Mouse (Mus musculus): ENCODE results near the gene 1700023F06Rik. TPM values are rescaled to one million over a fixed set of nuclear protein-coding genes. Genes with fewer than 3 reads are reported as not detected.
"Not testable (repeated sequence)": the region's sequence is repeated elsewhere in the genome, so short reads cannot be mapped to it uniquely, and the experiment has no call there.

1700023F06Rik gene
- polyA plus RNA-seq, 1 experiment: 0.43 TPM

DNA sequence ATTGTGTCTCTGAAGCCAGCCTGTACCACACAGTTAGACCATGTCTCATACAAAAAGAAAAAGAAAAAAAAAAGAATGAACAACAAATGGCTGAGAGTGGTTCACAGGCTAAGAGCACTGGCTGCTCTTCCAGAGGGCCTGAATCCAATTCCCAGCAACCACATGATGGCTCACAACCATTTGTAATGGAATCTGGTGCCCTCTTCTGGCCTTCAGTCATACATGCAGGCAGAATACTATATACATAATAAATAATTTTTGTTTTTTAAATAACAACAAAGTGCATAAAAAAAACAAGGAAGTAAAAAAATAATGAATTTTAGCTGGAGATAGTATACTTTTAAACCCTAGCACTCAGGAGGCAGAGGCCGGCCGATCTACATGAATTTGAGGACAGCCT, 21.2 kb upstream of the 1700023F06Rik start:
- WGBS: 98% methylated on average over 2 of the region's 2 CpGs
- no peak for DNase-seq (ENCODE audit: low read depth, low spot score)

DNA sequence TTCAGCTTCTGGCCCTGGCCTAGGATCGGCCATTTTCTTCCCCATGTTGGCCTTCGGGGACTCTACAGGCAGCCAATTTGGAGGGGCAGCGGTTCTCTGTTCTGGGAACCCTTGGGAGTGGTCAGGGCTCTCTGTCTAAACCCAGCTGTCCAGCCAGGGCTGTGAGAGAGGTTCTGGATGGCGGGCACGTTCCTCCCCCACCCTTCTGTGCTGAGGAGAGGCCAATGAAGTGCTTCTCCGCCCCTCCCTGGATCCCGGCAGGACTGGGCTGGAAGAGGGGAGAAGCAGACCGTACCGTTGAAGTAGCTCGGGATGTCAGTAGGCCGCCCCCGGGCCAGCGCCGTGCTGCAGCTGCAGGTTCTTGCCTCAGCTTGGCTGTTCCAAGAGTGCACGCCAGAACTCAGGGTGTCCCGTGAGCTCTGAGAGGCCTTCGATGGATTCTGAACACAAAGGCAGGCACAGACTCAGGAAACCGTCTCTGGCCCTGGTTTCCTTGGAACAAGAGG, 15.6 kb upstream of the 1700023F06Rik start:
- WGBS: 69% methylated on average over 18 of the region's 18 CpGs
- no peak for DNase-seq (ENCODE audit: low read depth, low spot score)

DNA sequence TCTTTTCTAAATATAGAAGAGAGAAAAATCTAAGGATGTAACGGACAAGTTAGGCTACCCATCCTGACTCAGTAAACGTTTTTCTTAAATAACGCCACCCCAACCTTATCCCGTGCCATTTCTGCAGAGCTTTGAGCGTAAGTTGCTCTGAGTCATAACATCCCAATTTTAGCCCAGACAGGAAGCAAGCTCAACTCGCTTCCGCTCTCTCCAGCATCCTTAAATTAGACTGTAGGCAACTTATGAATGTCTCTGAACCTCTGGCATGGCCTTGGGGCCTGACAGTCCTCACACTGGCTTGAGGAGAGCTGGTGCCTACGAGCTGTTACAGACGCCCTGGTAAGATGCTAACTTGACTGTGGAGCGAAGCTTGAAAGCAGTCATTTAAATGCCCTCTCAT, 15.1 kb upstream of the 1700023F06Rik start:
- DNase-seq (ENCODE audit: low read depth, low spot score): no peak
- 83% methylated on average over 10 of the region's 10 CpGs for whole genome bisulfite sequencing

DNA sequence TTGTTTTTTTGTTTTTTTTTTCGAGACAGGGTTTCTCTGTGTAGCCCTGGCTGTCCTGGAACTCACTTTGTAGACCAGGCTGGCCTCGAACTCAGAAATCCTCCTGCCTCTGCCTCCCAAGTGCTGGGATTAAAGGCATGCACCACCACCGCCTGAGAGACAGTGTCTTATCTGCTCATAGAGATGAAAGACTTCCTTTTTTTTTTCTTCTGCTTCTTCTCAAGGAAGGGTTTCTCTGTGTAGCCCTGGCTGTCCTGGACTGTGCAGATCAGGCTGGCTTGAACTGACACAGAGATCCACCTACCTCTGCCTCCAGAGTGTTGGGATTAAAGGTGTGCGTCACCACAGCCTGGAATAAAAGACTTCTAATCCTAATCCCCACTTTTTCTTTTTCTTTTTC, 14.4 kb upstream of the 1700023F06Rik start:
- WGBS: 93% methylated on average over 4 of the region's 4 CpGs
- not testable (repeated sequence) for DNase-seq (ENCODE audit: low read depth, low spot score)

DNA sequence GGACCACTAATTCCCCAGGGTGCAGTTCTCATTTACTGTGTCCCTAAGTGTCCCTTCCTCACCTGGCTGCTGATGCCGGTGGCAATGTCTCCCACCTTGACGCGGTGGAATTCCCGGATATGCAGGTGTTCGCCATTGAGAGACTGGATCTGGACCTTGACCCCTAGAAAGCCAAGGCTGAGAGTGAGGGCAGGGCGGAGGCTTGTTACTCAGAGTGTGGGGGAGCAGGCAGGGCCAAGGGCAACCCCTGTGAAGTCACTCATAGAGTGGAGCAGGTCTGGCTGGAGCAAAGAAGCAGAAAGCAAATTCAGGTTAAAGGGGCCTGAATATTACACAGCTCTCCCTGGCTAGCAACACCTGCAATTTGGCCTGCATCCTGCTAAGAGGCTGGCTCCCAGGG, 13.1 kb upstream of the 1700023F06Rik start:
- WGBS: 35% methylated on average over 6 of the region's 6 CpGs
- DNase-seq (ENCODE audit: low read depth, low spot score): peak; percentile 66

DNA sequence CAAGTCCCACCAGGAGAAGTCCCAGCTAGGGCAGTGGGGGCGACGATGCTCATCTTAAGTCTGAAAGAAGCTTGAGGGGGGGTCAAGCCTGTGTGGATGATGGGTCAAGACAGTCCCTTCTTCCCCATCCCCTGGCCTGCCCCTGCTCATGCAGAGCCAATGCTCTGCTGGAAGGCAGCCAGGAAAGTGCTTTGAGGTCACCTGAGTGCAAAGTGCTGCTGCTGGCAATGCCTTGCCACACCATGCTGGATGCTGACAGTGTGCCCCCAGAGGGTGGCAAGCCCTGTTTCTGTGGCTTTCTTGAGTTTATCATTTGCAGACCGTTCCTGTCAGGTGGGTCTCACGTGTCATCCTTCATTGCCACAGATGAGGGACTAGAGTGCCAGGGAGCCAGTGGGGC, 11.6 kb upstream of the 1700023F06Rik start:
- 65% methylated on average over 4 of the region's 4 CpGs for WGBS
- DNase-seq (ENCODE audit: low read depth, low spot score): no peak

DNA sequence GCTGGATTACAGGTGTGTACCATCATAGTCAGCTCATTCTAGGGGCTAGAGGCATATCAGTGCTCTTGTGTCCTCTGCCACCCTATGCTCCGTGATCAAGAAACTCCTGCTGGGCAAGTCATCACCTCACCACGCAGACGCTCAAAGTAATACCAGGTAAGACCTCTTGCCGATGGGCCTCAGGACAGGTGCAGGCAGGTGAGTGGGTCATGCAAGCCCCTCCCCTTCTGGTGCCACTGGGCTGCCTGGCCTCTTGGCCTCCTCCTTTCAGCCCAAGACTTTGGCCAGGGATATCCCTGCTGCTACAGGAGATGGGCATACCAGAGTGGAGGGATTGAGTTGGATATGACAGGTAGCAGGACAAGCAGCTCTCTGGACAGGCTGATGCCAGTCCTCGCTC, 10.9 kb upstream of the 1700023F06Rik start:
- WGBS: 85% methylated on average over 5 of the region's 5 CpGs
- no peak for DNase-seq (ENCODE audit: low read depth, low spot score)

DNA sequence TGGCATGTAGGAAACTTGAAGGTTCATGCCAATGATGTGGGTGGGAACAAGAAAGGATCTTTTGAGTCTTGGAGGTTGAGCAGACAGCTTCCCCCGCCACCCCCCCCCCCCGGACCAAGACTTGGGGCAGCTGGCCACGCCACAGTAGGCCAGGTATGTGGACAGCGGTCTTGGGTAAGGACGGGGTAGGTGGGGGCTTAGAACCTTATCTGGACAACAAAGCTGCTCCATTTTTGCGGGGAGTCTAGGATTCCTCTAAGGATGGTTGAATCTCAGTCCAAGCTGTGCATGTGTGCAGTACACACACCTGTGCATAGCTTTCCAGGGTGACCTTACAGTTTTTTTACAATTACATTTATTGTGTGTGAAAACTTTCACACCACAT, 10.2 kb upstream of the 1700023F06Rik start:
- WGBS: 28% methylated on average over 6 of the region's 6 CpGs
- DNase-seq (ENCODE audit: low read depth, low spot score): no peak

DNA sequence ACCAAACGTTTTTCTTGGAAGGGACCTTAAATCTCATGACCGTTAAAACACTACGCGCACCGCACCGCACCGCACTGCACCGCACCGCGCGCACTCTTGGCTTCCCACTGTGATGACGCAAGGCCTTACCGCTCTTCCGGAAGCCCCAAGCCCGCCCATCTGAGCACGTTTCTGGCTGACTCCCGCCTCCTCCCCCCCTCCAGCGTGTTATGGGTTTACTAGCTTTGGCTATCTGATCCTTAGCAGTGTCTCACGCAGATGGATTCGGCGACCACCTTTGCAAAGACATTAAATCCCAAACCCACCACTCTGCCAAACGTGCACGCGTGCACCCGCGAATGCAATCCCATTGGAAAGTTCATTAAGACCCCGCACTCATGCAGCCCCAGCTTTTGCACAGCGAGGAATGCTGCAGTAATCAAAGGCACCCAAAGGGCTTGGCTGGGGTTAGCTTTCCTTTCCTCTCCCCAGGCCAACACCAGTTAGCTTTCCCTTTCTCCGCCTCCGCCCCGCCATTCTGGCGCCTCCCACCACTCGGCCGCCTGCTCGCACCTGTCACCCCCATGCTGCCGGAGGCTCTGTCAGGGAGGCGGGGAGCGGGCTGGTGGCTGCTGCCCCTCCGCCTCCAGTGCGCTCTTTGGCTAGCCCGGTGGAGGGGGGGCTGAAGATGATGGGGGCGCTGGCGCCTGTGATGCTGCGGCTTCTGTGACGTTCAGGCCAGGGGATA, 9.6 kb upstream of the 1700023F06Rik start, which contains the start of gene Spata32:
TSS of gene Spata32 (minus strand) at position 643 of the 727 bp plus-strand sequence.
- WGBS: under 1% methylated on average over 45 of the region's 45 CpGs
- DNase-seq (ENCODE audit: low read depth, low spot score): no peak

DNA sequence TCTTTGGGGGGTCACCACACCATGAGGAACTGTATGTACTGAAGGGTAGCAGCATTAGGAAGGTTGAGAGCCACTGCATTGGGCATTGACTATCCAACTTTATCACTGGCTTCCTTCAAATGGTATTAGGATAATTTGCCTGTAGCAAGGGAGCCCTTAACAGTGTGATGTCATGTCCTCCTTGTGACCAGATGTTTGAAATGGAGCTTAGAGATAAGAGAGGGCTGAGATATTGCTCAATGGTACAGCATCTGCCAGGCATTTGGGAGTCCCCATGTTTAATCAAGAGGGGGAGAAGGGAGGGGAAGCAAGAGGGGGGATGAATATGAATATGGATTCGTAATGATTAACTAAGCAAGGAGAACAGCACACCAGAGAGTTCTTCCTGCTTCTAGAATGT, 7.0 kb upstream of the 1700023F06Rik start:
- WGBS: 29% methylated on average over 1 of the region's 1 CpGs
- DNase-seq (ENCODE audit: low read depth, low spot score): no peak

DNA sequence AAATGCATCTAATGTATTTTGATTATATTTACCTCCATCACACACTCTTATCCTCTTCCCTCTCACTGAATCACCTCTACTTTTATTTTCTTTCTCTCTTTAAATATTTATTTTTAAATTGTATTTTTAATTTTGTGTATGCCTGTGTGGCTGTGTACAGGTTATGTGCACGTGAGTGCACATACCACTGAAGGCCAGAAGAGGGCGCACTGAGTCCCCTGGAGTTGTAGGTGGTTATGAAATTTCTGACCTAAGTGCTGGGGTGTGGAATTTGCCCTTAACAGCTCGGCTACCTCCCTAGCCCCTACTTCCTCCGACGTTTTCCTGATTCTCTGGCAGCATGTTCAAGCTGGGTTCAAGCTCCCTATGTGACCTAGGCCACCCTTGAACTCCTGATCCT, 5.4 kb upstream of the 1700023F06Rik start:
- DNase-seq (ENCODE audit: low read depth, low spot score): no peak
- WGBS: 85% methylated on average over 5 of the region's 5 CpGs

DNA sequence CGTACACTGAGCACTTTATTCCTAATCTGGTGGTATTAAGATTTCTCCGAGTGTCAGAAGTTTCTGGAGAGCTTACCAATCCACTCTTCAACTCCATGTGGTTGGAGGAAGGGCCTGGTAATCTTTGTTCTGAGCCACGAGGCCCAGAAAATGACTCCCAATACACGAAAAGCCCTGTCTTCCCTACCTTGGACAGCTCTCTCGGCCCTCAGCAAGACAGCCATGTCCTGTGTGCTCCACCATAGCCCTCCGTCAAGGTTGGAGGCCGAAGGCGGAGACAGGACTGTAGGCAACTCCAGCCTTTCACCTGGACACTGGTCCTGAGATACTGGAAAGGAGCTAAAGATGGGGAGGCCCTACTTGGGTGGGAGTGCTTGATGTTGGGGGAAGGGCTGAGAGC, 1.9 kb upstream of the 1700023F06Rik start:
- DNase-seq (ENCODE audit: low read depth, low spot score): no peak
- 62% methylated on average over 8 of the region's 8 CpGs for WGBS

DNA sequence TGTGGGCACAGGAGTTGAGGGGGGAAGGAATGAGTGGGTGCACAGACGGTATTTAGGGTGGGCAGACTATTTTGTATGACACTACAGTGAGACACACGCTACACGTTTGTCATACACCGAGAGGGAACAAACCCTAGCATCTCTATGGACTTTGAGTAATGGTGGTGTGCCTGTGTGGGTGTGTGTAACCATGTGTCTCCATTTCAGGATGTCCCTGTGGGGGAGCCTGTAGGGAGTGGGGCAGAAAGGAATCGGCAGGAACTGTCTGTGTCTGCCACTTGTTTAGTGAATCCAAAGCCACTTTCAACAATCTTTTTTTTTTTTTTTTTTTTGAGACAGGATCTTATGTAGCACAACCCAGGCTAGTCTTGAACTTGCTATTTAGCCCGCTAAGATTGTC, 2.2 kb downstream of the 1700023F06Rik start:
- DNase-seq (ENCODE audit: low read depth, low spot score): no peak
- WGBS: 88% methylated on average over 6 of the region's 6 CpGs

DNA sequence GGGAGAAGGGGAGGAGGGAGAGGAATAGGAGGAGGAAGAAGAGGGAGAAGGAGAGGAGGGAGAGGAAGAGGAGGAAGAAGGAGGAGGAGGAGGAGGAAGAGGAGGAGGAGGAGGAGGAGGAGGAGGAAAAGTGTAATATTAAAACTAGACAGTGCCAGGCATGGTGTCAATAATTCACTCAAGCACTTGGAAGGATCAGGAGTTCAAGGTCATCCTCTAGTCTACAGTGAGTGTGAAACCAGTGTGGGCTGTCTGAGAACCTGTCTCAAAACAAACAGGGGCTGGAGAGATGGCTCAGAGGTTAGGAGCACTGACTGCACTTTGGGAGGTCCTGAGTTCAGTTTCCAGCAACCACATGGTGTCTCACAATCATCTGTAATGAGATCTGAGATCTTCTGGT, 6.0 kb downstream of the 1700023F06Rik start:
- DNase-seq (ENCODE audit: low read depth, low spot score): no peak

DNA sequence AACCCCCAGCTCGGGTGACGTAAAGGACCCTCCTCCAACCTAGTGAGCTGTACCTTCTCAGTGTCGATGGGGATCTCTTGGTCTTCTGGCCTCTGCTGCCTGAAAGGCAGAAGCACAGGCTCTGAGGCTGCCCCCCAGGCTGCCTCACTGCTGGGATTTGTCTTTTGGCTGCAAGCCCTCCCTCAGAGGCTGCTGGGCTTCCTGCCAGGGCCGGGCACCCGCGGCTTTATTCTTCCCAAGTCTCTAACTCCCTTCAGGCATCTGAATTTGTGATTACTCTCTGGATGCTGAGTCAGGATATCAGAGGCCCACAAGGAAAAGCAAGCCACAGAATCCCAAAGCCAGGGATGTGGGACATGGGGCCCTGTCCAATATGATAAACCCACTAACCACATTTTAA, 6.7 kb downstream of the 1700023F06Rik start:
- WGBS: 37% methylated on average over 6 of the region's 6 CpGs
- no peak for DNase-seq (ENCODE audit: low read depth, low spot score)

DNA sequence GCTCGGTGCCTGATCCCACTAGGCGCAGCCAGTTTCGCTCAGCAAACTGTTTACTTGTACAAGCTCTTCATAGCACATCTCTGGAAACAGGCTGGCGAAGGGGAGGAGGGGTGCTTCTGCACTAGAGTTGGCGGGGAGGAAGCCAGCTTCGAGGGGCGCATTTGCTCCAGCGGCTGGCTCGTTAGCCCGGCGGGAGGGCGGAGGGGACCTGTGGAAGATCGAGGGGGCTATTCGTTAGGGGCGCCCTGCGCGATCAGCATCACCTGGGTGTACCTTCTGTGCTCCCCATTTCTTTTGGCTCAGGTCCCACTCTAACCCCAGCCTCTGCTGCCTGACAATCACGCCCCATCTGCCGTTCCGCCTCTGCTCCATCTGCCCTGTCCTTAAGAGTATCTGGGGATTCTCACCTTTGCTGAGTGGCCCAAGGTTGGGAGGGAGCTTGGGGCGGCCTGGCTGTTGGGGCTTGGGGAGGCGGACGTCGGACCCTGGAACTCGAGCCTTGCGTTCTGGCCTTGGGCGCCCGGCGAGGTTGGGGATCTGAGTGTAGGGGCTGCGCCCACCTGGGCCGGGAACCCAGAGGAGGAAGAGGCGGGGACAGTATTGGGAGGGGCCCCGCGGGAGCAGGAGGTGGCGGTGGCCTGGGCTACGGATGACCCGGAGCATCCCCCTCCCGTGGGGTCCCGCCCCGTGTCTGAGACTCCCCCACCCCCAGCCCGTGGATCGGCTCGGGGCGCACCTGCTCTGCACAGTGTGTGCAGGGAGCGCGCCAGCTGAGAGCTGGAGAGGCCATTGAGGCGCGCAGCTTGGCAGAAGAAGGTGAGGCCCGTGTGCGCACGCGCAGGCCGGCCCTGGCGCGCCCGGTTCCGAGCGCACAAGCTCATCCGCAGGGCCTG, 9.2 kb downstream of the 1700023F06Rik start:
- DNase-seq (ENCODE audit: low read depth, low spot score): no peak

DNA sequence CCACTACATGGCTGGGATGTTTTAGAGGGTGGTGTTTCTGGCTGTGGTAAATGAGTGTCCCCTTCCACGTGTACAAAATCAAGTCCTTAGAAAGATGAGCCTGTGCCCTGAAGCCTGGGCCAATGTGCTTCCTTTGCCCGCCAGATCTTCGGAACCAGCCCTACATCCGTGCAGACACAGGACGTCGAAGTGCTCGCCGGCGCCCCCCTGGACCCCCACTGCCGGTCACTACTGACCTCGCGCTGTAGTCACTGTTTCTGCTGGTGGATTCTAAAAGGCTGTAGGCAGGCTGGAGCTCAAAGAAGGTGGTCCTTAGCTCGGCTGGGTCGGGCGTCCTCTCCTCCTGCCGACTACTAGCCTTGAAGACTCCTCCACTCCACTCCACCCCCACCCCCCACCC, 10.0 kb downstream of the 1700023F06Rik start:
- DNase-seq (ENCODE audit: low read depth, low spot score): no peak
- 25% methylated on average over 16 of the region's 16 CpGs for WGBS

More for the DNA sequence above, 9.2 kb downstream of the 1700023F06Rik start:
- WGBS: 8% methylated on average over 59 of the region's 59 CpGs

DNA sequence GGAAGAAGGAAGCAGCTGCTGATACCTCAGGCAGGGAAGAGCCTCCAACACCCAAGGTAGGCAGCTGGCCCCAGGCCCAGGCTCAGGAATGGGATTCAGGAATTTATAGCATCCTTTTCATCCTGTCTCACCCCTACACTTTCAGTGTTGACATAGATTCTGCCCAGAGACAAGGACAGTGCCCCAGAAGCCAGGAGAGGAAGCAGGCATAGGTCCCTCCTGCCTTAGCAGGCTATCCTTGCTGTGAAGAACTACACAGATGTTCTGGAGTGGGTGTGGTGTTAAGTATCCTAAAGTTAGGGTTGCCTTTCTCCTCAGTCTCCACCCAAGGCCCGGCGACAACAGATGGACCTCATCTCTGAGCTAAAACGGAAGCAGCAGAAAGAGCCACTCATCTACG, 11.0 kb downstream of the 1700023F06Rik start:
- 63% methylated on average over 4 of the region's 4 CpGs for WGBS
- DNase-seq (ENCODE audit: low read depth, low spot score): no peak

DNA sequence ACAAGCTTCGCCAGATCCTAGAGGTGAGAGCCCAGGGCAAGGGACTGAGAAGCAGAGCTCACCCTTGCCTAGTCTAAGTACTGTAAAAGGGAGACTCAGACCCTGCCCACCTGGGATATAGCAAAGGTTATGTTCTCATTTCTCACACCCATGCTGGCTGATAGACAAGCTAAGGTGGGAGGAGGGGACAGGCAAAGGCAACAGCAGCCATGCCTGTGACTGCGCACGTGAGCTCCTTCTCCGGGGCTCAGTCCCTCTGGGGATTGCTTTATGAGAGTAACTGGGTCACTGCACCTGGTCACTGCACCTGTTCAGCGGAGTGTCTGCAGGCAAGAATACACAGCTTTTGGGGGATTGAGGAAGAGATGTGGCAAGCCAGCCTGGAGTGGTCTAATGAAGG, 12.7 kb downstream of the 1700023F06Rik start:
- 74% methylated on average over 5 of the region's 5 CpGs for WGBS

DNA sequence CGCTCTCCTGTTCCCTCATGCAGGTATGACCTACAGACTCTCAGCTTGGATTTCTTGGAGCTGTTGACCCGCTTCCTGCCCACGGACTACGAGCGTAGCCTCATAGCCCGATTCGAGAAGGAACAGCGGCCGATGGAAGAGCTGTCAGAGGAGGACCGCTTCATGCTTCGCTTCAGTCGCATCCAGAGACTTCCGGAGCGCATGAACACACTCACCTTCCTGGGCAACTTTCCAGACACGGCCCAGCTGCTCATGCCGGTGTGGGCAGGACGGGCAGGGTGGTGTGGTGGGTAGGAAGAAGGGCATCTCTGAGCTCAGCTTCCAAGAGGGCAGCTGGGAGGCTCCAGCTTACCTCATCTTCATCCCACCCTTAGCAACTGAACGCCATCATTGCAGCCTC, 13.1 kb downstream of the 1700023F06Rik start:
- 59% methylated on average over 18 of the region's 18 CpGs for WGBS

More for the DNA sequence above, 12.7 kb downstream of the 1700023F06Rik start:
- no peak for DNase-seq (ENCODE audit: low read depth, low spot score)

DNA sequence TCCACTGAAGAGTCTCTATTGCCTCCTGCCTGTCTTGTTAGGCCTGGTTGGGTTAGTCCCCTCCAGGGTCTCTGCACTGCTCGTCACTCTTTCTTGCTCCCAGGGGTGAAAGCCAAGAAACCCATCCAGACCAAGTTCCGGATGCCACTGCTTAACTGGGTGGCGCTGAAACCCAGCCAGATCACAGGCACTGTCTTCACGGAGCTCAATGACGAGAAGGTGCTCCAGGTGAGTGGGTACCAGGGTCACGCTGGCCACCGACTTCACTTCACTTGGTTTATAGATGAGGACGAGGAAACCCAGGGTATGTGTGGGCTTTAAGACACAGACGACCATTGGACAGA, 14.6 kb downstream of the 1700023F06Rik start:
- DNase-seq (ENCODE audit: low read depth, low spot score): no peak
- WGBS: 70% methylated on average over 9 of the region's 9 CpGs

More for the DNA sequence above, 13.1 kb downstream of the 1700023F06Rik start:
- DNase-seq (ENCODE audit: low read depth, low spot score): no peak
